Mouse (Mus musculus) CH12.LX (cell line): ENCODE results near the gene Rgsl1. TPM values are rescaled to one million over a fixed set of nuclear protein-coding genes. Genes with fewer than 3 reads are reported as not detected.
A peak's percentile ranks its signal among the peaks of the same experiment; 100 is the strongest.

Experiments used
- DNase-seq: peaks from one replicate; pipeline ENCODE4 v3.0.0-alpha.2; 2013; ENCODE audit errors: extremely low read depth
- H3K27ac ChIP-seq: 2 replicates; pipeline ENCODE4 v1.5.1; 2012; ENCODE audit warnings: low read depth, mild to moderate bottlenecking, control low read depth, moderate library complexity; ENCODE audit not compliant: insufficient read depth
- H3K27me3 ChIP-seq: replicated peaks from 2 replicates; pipeline ENCODE3; 2012; ENCODE audit warnings: inconsistent platforms
- H3K36me3 ChIP-seq, 2 experiments: replicated peaks in 1 of 2; 2 replicates each; pipeline versions ENCODE3 to v1.6.1; 2012; ENCODE audit warnings: inconsistent platforms in 1 of 2, low read length in 1 of 2, mild to moderate bottlenecking in 1 of 2, mixed read lengths in 1 of 2, moderate library complexity in 1 of 2; ENCODE audit not compliant: control insufficient read depth in 1 of 2, insufficient read depth in 1 of 2
- H3K4me1 ChIP-seq, 2 experiments: 2 replicates each; pipeline ENCODE4 v1.6.1; 2012; ENCODE audit warnings: inconsistent platforms in 1 of 2, moderate library complexity in 1 of 2; ENCODE audit not compliant: insufficient read depth in 2 of 2, control insufficient read depth in 1 of 2
- H3K4me2 ChIP-seq: 2 replicates; pipeline ENCODE4 v1.6.1; 2012; ENCODE audit warnings: low read depth, mild to moderate bottlenecking, control low read depth; ENCODE audit not compliant: poor library complexity, insufficient read depth, severe bottlenecking
- H3K4me3 ChIP-seq, 3 experiments: fragments of 150-350 bp in 1 of 3; sonication (generic) in 1 of 3; replicated peaks in 1 of 3; 2 replicates each; pipeline versions ENCODE3 to v1.5.1; 2011 to 2012; ENCODE audit warnings: low read depth in 2 of 3, low read length in 2 of 3, mild to moderate bottlenecking in 2 of 3, moderate library complexity in 2 of 3, control low read depth in 1 of 3, improper control_type of control experiment in 1 of 3, inconsistent platforms in 1 of 3, mixed read lengths in 1 of 3; ENCODE audit not compliant: poor library complexity in 1 of 3
- H3K79me2 ChIP-seq: replicated peaks from 2 replicates; pipeline ENCODE4 v1.6.1; 2012; ENCODE audit warnings: mild to moderate bottlenecking, moderate library complexity; ENCODE audit not compliant: control insufficient read depth, poor library complexity, insufficient read depth, severe bottlenecking; ENCODE audit errors: extremely low read depth
- H3K9ac ChIP-seq: 2 replicates; pipeline ENCODE4 v1.6.1; 2012; ENCODE audit warnings: low read depth, mild to moderate bottlenecking, control low read depth, moderate library complexity; ENCODE audit not compliant: insufficient read depth
- H3K9me3 ChIP-seq: replicated peaks from 2 replicates; pipeline ENCODE3; 2012; ENCODE audit warnings: low read length, inconsistent platforms, mixed read lengths
- BHLHE40 ChIP-seq: IDR thresholded peaks from 2 replicates; pipeline ENCODE4 v1.6.1; 2011; ENCODE audit warnings: mild to moderate bottlenecking, low read depth, low read length, improper control_type of control experiment
- CTCF ChIP-seq, 2 experiments: IDR thresholded peaks in 1 of 2; conservative IDR thresholded peaks in 1 of 2; 2 replicates each; pipeline ENCODE4 v1.5.1; 2011 to 2012; ENCODE audit warnings: low read depth in 2 of 2, low read length in 2 of 2, improper control_type of control experiment in 1 of 2, inconsistent platforms in 1 of 2, mild to moderate bottlenecking in 1 of 2, moderate library complexity in 1 of 2
- ETS1 ChIP-seq: conservative IDR thresholded peaks from 2 replicates; pipeline ENCODE4 v1.6.1; 2012; ENCODE audit warnings: low read depth, mild to moderate bottlenecking, inconsistent platforms, low read length, improper control_type of control experiment, moderate library complexity
- GABPA ChIP-seq: IDR thresholded peaks from 2 replicates; pipeline ENCODE4 v1.6.1; 2012; ENCODE audit warnings: low read depth, low read length, improper control_type of control experiment, inconsistent platforms; ENCODE audit not compliant: insufficient replicate concordance
- MEF2A ChIP-seq: IDR thresholded peaks from 2 replicates; pipeline ENCODE4 v1.6.1; 2014; ENCODE audit warnings: low read depth, mild to moderate bottlenecking, inconsistent platforms, low read length, improper control_type of control experiment, borderline replicate concordance
- NELFE ChIP-seq: IDR thresholded peaks from 2 replicates; pipeline ENCODE4 v1.6.1; 2011; ENCODE audit warnings: low read depth, low read length, improper control_type of control experiment
- NRF1 ChIP-seq: IDR thresholded peaks from 2 replicates; pipeline ENCODE4 v1.6.1; 2014; ENCODE audit warnings: low read depth, mild to moderate bottlenecking, inconsistent platforms, low read length, improper control_type of control experiment, moderate library complexity
- POLR2A ChIP-seq: IDR thresholded peaks from 2 replicates; pipeline ENCODE4 v1.6.1; 2011; ENCODE audit warnings: low read depth, mild to moderate bottlenecking, improper control_type of control experiment, low read length
- POLR2AphosphoS2 ChIP-seq: IDR thresholded peaks from 2 replicates; pipeline ENCODE4 v1.6.1; 2011; ENCODE audit warnings: low read depth, low read length, improper control_type of control experiment
- RAD21 ChIP-seq: IDR thresholded peaks from 2 replicates; pipeline ENCODE4 v1.6.1; 2011; ENCODE audit warnings: low read depth, mild to moderate bottlenecking, low read length, improper control_type of control experiment, moderate library complexity
- SMC3 ChIP-seq: IDR thresholded peaks from 2 replicates; pipeline ENCODE4 v1.6.1; 2011; ENCODE audit warnings: low read depth, low read length, improper control_type of control experiment
- UBTF ChIP-seq: IDR thresholded peaks from 2 replicates; pipeline ENCODE4 v1.6.1; 2012; ENCODE audit warnings: low read depth, mild to moderate bottlenecking, inconsistent platforms, low read length, improper control_type of control experiment, moderate library complexity
- USF1 ChIP-seq: IDR thresholded peaks from 2 replicates; pipeline ENCODE4 v1.6.1; 2014; ENCODE audit warnings: low read depth, mild to moderate bottlenecking, inconsistent platforms, low read length, improper control_type of control experiment
- USF2 ChIP-seq: conservative IDR thresholded peaks from 2 replicates; pipeline ENCODE4 v1.6.1; 2011; ENCODE audit warnings: low read depth, low read length, improper control_type of control experiment
- ZC3H11A ChIP-seq: IDR thresholded peaks from 2 replicates; pipeline ENCODE4 v1.6.1; 2012; ENCODE audit warnings: low read depth, mild to moderate bottlenecking, inconsistent platforms, low read length, improper control_type of control experiment
- ZKSCAN1 ChIP-seq: IDR thresholded peaks from 2 replicates; pipeline ENCODE4 v1.6.1; 2012; ENCODE audit warnings: low read depth, inconsistent platforms, low read length, improper control_type of control experiment, borderline replicate concordance
- dilution Hi-C: fragments of 300-500 bp; cut with MboI; formaldehyde crosslinking; loops from 2 replicates; pipeline ENCODE4 v1.14.3; 2020; ENCODE audit warnings: low sequenced_read_pairs; ENCODE audit not compliant: extremely low pct_unique_long_range_greater_than_20kb, extremely low pct_ligation_motif_present
- in situ Hi-C: fragments of 300-500 bp; cut with MboI; formaldehyde crosslinking; loops from 3 replicates; pipeline ENCODE4 v1.14.3; 2019; ENCODE audit warnings: low sequenced_read_pairs, low pct_ligation_motif_present, low pct_unique_long_range_greater_than_20kb, mixed read lengths
- polyA plus RNA-seq: library from polyadenylated mRNA; unstranded; fragments of >175 nt; gene quantifications from 2 replicates; pipeline ENCODE4 v1.2.1, GENCODE M21; 2012; ENCODE audit warnings: low read depth; ENCODE audit not compliant: insufficient read length
- total RNA-seq, 2 experiments: library from RNA; depleted of rRNA; stranded (reverse); fragments of 300-350 nt in 1 of 2; fragments of >200 nt in 1 of 2; gene quantifications; 2 replicates each; pipeline ENCODE4 v1.2.3; 2012 to 2014

Rgsl1 gene
- total and polyA plus RNA-seq, 3 experiments: 0.20 TPM; not detected in 2

DNA sequence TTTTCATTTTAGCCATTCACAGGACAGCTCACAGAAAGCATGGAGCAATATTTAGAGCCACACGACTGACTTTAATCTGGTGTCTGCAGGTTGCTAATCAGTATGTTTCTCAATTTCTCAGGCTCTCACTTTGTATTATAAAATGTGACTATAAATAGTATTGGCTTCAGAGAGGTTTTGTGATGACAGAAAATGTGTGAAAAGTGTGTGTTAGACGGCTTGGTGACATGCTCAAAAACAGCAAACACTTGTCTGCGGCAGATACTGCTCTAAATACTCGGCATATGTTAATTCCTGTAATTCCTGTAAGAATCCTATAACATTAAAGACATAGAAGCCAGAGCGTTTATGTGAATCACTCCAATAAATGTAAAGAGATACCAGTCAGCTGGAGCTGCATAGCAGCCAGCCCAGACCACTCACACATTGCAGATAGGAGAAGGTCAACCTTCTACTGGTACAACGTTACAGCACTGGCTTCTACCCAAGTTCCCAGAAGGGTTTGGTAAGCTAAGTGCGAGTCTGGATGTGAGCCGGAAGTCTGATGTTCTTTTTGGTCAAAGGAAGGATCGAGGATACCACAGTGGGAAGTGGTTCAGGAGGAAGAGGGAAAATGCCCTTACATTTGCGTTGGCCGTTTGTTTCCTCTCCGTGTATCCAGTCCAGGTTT lies 95.9 kb downstream of the Rgsl1 start:
- H3K36me3 ChIP-seq: no peaks in the 10 kb centered on the region
- no peak overlapping the region for H3K4me3 ChIP-seq
- H3K9me3 ChIP-seq: no peaks in the 10 kb centered on the region
- no peak for TF ChIP-seq GABPA
- TF ChIP-seq MEF2A: no peak
- H3K27me3 ChIP-seq: no peaks in the 10 kb centered on the region
- H3K4me2 ChIP-seq: no peak overlapping the region
- peaks cover 3 to 34% of the 10 kb centered on the region in 2 experiments; a peak in 3 of 4 replicates for H3K4me1 ChIP-seq
- no peak overlapping the region for H3K27ac ChIP-seq
- in situ Hi-C loops: loop anchor here (5.0 kb wide), 2 partner anchors 54 to 191 kb away; no protein-coding TSS in a partner anchor
- H3K9ac ChIP-seq: no peak overlapping the region
- DNase-seq: no peak
- dilution Hi-C loops: no loop called here
- H3K79me2 ChIP-seq: no peaks in the 10 kb centered on the region

- peak; percentile 76 for DNase-seq
- H3K79me2 ChIP-seq: no peaks in the 10 kb centered on the region
- H3K9me3 ChIP-seq: no peaks in the 10 kb centered on the region
- H3K4me1 ChIP-seq: peaks cover 3 to 29% of the 10 kb centered on the region in 2 experiments; a peak in 3 of 4 replicates
- peak overlapping the region; percentile 7; the same call in 1 of the 2 replicates for H3K4me2 ChIP-seq
- no peak overlapping the region for H3K4me3 ChIP-seq
- TF ChIP-seq USF2 (no peak), NRF1 (0 out of 2 replicates have a peak, but pooled peaks have one; percentile 22), USF1 (no peak), RAD21 (peak; percentile 98), ZC3H11A (peak; percentile 94), UBTF (no peak), POLR2A (no peak), NELFE (no peak; the same call in 1 of the 2 replicates), POLR2AphosphoS2 (no peak), ZKSCAN1 (no peak), ETS1 (no peak), BHLHE40 (no peak), CTCF (conservative IDR thresholded peaks at IDR 0.05 in 1 of 2, IDR thresholded peaks at IDR 0.05 in 1 of 2; ENCODE audit: low read depth in 2 of 2, low read length in 2 of 2) (peak; percentile 64 to 97), SMC3 (peak; percentile 94)
- no peak overlapping the region for H3K9ac ChIP-seq
- dilution Hi-C loops: no loop called here
- in situ Hi-C loops: loop anchor here (5.0 kb wide), 2 partner anchors 56 to 189 kb away; no protein-coding TSS in a partner anchor
- no peaks in the 10 kb centered on the region for H3K27me3 ChIP-seq
- H3K27ac ChIP-seq: no peak overlapping the region
- H3K36me3 ChIP-seq: no peaks in the 10 kb centered on the region
Measured at GRCm38 (mm10) chr1:153746728-153747127, 97.2 kb downstream of the Rgsl1 start.
